Mouse (Mus musculus) stomach, postnatal 0 days (tissue): ENCODE measurements around the gene Dbt. TPM values are rescaled to one million over a fixed set of nuclear protein-coding genes. Genes with fewer than 3 reads are reported as not detected.

ENCODE experiments used
- ATAC-seq: fragments of 200-750 bp; cut with Nextera tagmentation; 2 replicates; pipeline ENCODE4 v1.8.0; 2017; ENCODE audit not compliant: low FRiP score, low TSS enrichment
- DNase-seq: peaks from one replicate; pipeline ENCODE4 v3.0.0-alpha.2; 2016; ENCODE audit warnings: low spot score
- H3K27ac ChIP-seq: fragments of 300-500 bp; sonication (generic); replicated peaks from 2 replicates; pipeline ENCODE4 v1.5.1; 2014; ENCODE audit warnings: mild to moderate bottlenecking, control low read depth
- H3K27me3 ChIP-seq: fragments of 300-500 bp; sonication (generic); 2 replicates; pipeline ENCODE4 v1.6.1; 2014; ENCODE audit warnings: low read length; ENCODE audit not compliant: control insufficient read depth, insufficient read depth
- H3K36me3 ChIP-seq: fragments of 300-500 bp; sonication (generic); 2 replicates; pipeline ENCODE4 v1.6.1; 2014; ENCODE audit warnings: low read length, mixed read lengths; ENCODE audit not compliant: control insufficient read depth, insufficient read depth
- H3K4me1 ChIP-seq: fragments of 300-500 bp; sonication (generic); replicated peaks from 2 replicates; pipeline ENCODE4 v1.6.1; 2014; ENCODE audit warnings: antibody characterized with exemption; ENCODE audit not compliant: control insufficient read depth, insufficient read depth
- H3K4me2 ChIP-seq: fragments of 300-500 bp; sonication (generic); replicated peaks from 2 replicates; pipeline ENCODE4 v1.6.1; 2014; ENCODE audit warnings: low read depth, mild to moderate bottlenecking, control low read depth, moderate library complexity
- H3K4me3 ChIP-seq: fragments of 300-500 bp; sonication (generic); 2 replicates; pipeline ENCODE4 v1.5.1; 2014; ENCODE audit warnings: low read depth, low read length, control low read depth
- H3K9ac ChIP-seq: fragments of 300-500 bp; sonication (generic); 2 replicates; pipeline ENCODE4 v1.6.1; 2014; ENCODE audit warnings: mild to moderate bottlenecking, low read length, control low read depth, mixed read lengths
- H3K9me3 ChIP-seq: fragments of 300-500 bp; sonication (generic); 2 replicates; pipeline ENCODE4 v1.6.1; 2016; ENCODE audit warnings: low read length; ENCODE audit not compliant: control insufficient read depth
- CTCF ChIP-seq: IDR thresholded peaks from 2 replicates; pipeline ENCODE4 v1.5.1; 2016; ENCODE audit warnings: antibody characterized with exemption, low read depth, mild to moderate bottlenecking, moderate library complexity
- EP300 ChIP-seq: optimal IDR thresholded peaks from 2 replicates; pipeline ENCODE3; 2016; ENCODE audit warnings: antibody characterized with exemption
- WGBS: fragments of 180-500 bp; shearing (Covaris S2); extraction: QIAGEN DNeasy Blood & Tissue Kit; methylation state at CpG from one replicate; pipeline ENCODE4 v1.1.7; 2014; 5-methylcytosine and 5-hydroxymethylcytosine counted together
- polyA plus RNA-seq: library from polyadenylated mRNA; unstranded; fragments of >200 nt; fragmentation: Nextera tagmentation; extraction: Ambion mirVana; gene quantifications from 2 replicates; pipeline ENCODE4 v1.2.1, GENCODE M21; 2015

Gene Dbt
- polyA plus RNA-seq, 1 experiment from 2014 or later, result 11.1 TPM

- no peaks in the 10 kb centered on the region for H3K4me1 ChIP-seq
- no peaks in the 10 kb centered on the region for H3K9me3 ChIP-seq
- H3K4me3 ChIP-seq, result no peak overlapping the region
- H3K27ac ChIP-seq, result no peak overlapping the region
- no peak overlapping the region for H3K4me2 ChIP-seq
- no peaks in the 10 kb centered on the region for H3K27me3 ChIP-seq
- no peak for DNase-seq
- 77% methylated on average over 2 of the region's 2 CpGs for WGBS
- ATAC-seq, result no peak
- TF ChIP-seq CTCF, result no peak
- no peak for TF ChIP-seq EP300
- no peak overlapping the region for H3K9ac ChIP-seq
- no peaks in the 10 kb centered on the region for H3K36me3 ChIP-seq
Measured at GRCm38 (mm10) chr3:116480119-116480518, 32.8 kb upstream of the Dbt start.

GRCm38 (mm10) chr3:116480937-116481336 is 31.9 kb upstream of the Dbt start:
- Histone ChIP-seq H3K9ac (no peak overlapping the region), H3K27ac (no peak overlapping the region), H3K27me3 (no peaks in the 10 kb centered on the region), H3K36me3 (no peaks in the 10 kb centered on the region), H3K4me2 (no peak overlapping the region), H3K9me3 (no peaks in the 10 kb centered on the region), H3K4me1 (no peaks in the 10 kb centered on the region), H3K4me3 (no peak overlapping the region)
- ATAC-seq (peak; percentile 72), DNase-seq (peak; percentile 18)
- WGBS, result 39% methylated on average over 5 of the region's 5 CpGs
- TF ChIP-seq CTCF (no peak), EP300 (no peak)

- no peaks in the 10 kb centered on the region for H3K36me3 ChIP-seq
- H3K4me1 ChIP-seq, result no peaks in the 10 kb centered on the region
- H3K4me2 ChIP-seq, result no peak overlapping the region
- no peak overlapping the region for H3K4me3 ChIP-seq
- H3K9me3 ChIP-seq, result no peaks in the 10 kb centered on the region
- H3K9ac ChIP-seq, result no peak overlapping the region
- no peak for ATAC-seq
- no peak for DNase-seq
- 79% methylated on average over 3 of the region's 3 CpGs for WGBS
- no peak overlapping the region for H3K27ac ChIP-seq
- no peak for TF ChIP-seq CTCF
- no peak for TF ChIP-seq EP300
- H3K27me3 ChIP-seq, result no peaks in the 10 kb centered on the region
Measured at GRCm38 (mm10) chr3:116482724-116483123, 30.1 kb upstream of the Dbt start.

GRCm38 (mm10) chr3:116483271-116483670 is 29.6 kb upstream of the Dbt start:
- no peak for ATAC-seq

GRCm38 (mm10) chr3:116490920-116491319 is 21.9 kb upstream of the Dbt start:
- Histone ChIP-seq H3K4me1 (no peaks in the 10 kb centered on the region), H3K4me3 (no peak overlapping the region), H3K4me2 (no peak overlapping the region), H3K27me3 (no peaks in the 10 kb centered on the region), H3K9me3 (no peaks in the 10 kb centered on the region), H3K9ac (no peak overlapping the region), H3K27ac (no peak overlapping the region), H3K36me3 (peaks cover 15% of the 10 kb centered on the region)
- peak; percentile 45 for TF ChIP-seq CTCF
- TF ChIP-seq EP300, result no peak
- no peak for DNase-seq
- 88% methylated on average over 5 of the region's 5 CpGs for WGBS
- no peak for ATAC-seq

More at GRCm38 (mm10) chr3:116483271-116483670, 29.6 kb upstream of the Dbt start:
- no peak for TF ChIP-seq EP300
- TF ChIP-seq CTCF, result no peak
- H3K36me3 ChIP-seq, result no peaks in the 10 kb centered on the region
- DNase-seq, result no peak
- no peak overlapping the region for H3K27ac ChIP-seq
- 78% methylated on average over 4 of the region's 4 CpGs for WGBS
- no peaks in the 10 kb centered on the region for H3K9me3 ChIP-seq
- no peaks in the 10 kb centered on the region for H3K27me3 ChIP-seq
- no peaks in the 10 kb centered on the region for H3K4me1 ChIP-seq
- H3K4me3 ChIP-seq, result no peak overlapping the region
- H3K4me2 ChIP-seq, result no peak overlapping the region
- no peak overlapping the region for H3K9ac ChIP-seq

GRCm38 (mm10) chr3:116491923-116492454 is 20.9 kb upstream of the Dbt start:
- ATAC-seq, result no peak
- 86% methylated on average over 1 of the region's 1 CpGs for WGBS
- no peak overlapping the region for H3K9ac ChIP-seq

More at GRCm38 (mm10) chr3:116491923-116492454, 20.9 kb upstream of the Dbt start:
- Histone ChIP-seq H3K36me3 (peaks cover 16% of the 10 kb centered on the region), H3K27me3 (no peaks in the 10 kb centered on the region), H3K4me2 (no peak overlapping the region), H3K27ac (no peak overlapping the region), H3K4me1 (no peaks in the 10 kb centered on the region), H3K9me3 (no peaks in the 10 kb centered on the region), H3K4me3 (no peak overlapping the region)
- DNase-seq, result no peak
- TF ChIP-seq CTCF (no peak), EP300 (no peak)
